Mouse (Mus musculus) C2C12 (cell line): ENCODE results near the gene Slc4a5.
"Not testable (repeated sequence)": the region's sequence is repeated elsewhere in the genome, so short reads cannot be mapped to it uniquely, and the experiment has no call there.

ENCODE experiments used
- CTCF ChIP-seq: IDR thresholded peaks from one replicate; pipeline ENCODE4 v1.5.1; 2011; ENCODE audit not compliant: control insufficient read depth, insufficient read depth, insufficient read length
- MAX ChIP-seq: IDR thresholded peaks from one replicate; pipeline ENCODE4 v1.6.1; 2011; ENCODE audit warnings: mild to moderate bottlenecking, control low read depth
- USF1 ChIP-seq: IDR thresholded peaks from one replicate; pipeline ENCODE4 v1.6.1; 2011; ENCODE audit warnings: low read depth, mild to moderate bottlenecking, control low read depth, moderate library complexity

- not testable (repeated sequence) for TF ChIP-seq CTCF, USF1, MAX
These were observed 125.7 kb downstream of the Slc4a5 start for GRCm38 (mm10) chr6:83345285-83345684.
